Mouse (Mus musculus) embryonic fibroblast, embryonic 13.5 days (primary cell): ENCODE measurements around the gene Zfp626. TPM values are rescaled to one million over a fixed set of nuclear protein-coding genes. Genes with fewer than 3 reads are reported as not detected.
A peak's percentile ranks its signal among the peaks of the same experiment; 100 is the strongest.

ENCODE experiments used
- H3K27ac ChIP-seq: 2 replicates; pipeline ENCODE4 v1.5.1; 2012; ENCODE audit warnings: low read length, control low read depth, inconsistent platforms; ENCODE audit not compliant: insufficient read depth
- H3K4me1 ChIP-seq: 2 replicates; pipeline ENCODE4 v1.6.1; 2011; ENCODE audit warnings: low read length; ENCODE audit not compliant: control insufficient read depth, insufficient read depth
- H3K4me3 ChIP-seq: 2 replicates; pipeline ENCODE4 v1.5.1; 2011; ENCODE audit warnings: mild to moderate bottlenecking, control low read depth, low read length; ENCODE audit not compliant: insufficient read depth
- CTCF ChIP-seq: IDR thresholded peaks from 2 replicates; pipeline ENCODE4 v1.5.1; 2011; ENCODE audit warnings: mild to moderate bottlenecking, control low read depth, low read length, moderate library complexity, borderline replicate concordance; ENCODE audit not compliant: insufficient read depth
- POLR2A ChIP-seq: IDR thresholded peaks from 2 replicates; pipeline ENCODE4 v1.6.1; 2011; ENCODE audit warnings: low read depth, mild to moderate bottlenecking, control low read depth, low read length, moderate library complexity
- polyA plus RNA-seq: library from polyadenylated mRNA; stranded (reverse); fragments of >200 nt; gene quantifications from 2 replicates; pipeline ENCODE4 v1.2.4, GENCODE M21; 2011; ENCODE audit warnings: low read depth; ENCODE audit not compliant: missing spikeins, insufficient read length

Zfp626 gene
- polyA plus RNA-seq, 1 experiment = 10.6 TPM

DNA sequence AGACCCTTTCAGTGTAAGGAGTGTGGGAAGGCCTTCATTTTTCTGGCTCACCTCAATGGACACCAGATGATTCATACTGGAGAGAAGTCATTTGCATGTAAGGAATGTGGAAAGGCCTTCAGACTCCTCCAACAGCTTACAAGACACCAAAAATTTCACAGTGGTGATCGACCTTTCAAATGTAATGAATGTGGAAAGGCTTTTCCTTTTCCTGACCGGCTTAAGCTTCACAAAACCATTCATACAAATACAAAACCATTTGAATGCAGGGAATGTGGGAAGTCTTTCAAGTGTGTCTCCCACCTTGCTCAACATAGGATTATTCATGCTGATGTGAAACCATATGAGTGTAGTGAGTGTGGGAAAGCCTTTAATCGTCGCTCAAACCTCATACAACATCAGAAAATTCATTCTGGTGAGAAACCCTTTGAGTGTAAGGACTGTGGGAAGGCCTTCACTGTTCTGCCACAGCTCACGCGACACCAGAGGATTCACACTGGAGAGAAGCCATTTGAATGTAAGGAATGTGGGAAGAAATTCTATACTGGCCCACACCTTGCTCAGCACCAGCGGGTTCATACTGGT lies 11.6 kb downstream of the Zfp626 start:
- H3K27ac ChIP-seq = peak overlapping the region; percentile 8
- H3K4me3 ChIP-seq = no peak overlapping the region
- TF ChIP-seq CTCF (no peak), POLR2A (no peak)
- no peaks in the 10 kb centered on the region for H3K4me1 ChIP-seq

DNA sequence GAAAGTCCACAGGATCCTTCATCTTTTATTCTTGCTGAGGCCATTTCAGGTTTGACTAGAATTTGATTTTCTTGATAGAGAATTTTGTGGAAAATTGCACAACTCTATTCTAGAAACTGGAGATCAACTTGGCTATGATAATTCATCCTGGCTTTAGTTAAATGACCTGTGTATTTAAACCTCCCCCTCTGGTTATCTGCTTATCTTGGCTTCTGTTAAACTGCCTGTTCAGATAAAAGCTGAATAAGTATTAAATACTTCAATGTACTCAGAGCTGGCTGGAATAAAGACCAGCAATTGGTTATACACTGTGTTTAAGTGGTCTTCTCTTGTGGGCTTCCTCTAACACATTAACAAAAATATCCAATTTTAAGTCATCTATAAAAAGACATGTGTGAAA lies 15.6 kb downstream of the Zfp626 start:
- Histone ChIP-seq H3K4me3 (no peak overlapping the region), H3K4me1 (no peaks in the 10 kb centered on the region), H3K27ac (no peak overlapping the region)
- TF ChIP-seq POLR2A (no peak), CTCF (no peak)

DNA sequence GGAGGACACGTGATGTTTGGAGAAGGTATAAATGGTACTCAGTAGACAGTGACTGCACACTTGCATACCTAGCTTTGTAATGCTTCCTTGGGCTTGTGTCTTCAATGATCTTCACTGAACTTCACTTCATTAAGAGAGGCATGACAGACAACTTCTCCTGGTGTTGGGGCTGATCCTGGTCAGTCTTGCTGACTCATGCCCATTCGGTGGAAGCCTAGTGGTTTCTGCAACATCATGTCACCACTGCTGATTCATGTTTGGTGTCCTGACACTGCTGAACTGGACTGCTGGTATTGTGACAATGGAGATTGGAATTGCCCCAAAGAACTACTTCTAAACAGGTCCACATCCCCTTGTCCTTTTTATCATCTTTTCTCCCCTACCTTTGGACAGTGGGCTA lies 27.1 kb downstream of the Zfp626 start:
- TF ChIP-seq POLR2A (no peak), CTCF (no peak)

DNA sequence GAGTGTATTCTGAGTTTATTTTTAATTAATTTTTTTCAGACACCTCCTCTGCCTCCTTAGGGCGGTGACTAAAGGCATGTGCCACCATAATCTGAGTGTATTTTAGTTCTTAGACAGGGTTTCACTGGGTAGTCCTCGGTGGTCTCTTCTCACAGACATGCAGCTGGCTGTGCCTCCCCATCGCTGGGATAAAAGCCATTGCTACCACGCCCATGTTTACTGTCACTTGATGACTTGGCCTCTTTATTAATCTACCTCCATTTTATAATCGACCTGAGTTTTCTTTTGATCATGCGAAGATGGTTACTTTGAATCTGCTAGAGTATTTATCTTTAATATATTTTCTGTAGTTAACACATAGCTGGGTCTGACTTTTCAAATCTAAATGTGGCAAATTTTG lies 30.9 kb downstream of the Zfp626 start:
- TF ChIP-seq POLR2A = no peak
- TF ChIP-seq CTCF = no peak
- Histone ChIP-seq H3K4me3 (peak overlapping the region; percentile 95), H3K4me1 (no peaks in the 10 kb centered on the region), H3K27ac (peak overlapping the region; percentile 76)

More for the DNA sequence above, 27.1 kb downstream of the Zfp626 start:
- Histone ChIP-seq H3K4me1 (no peaks in the 10 kb centered on the region), H3K4me3 (no peak overlapping the region), H3K27ac (no peak overlapping the region)

DNA sequence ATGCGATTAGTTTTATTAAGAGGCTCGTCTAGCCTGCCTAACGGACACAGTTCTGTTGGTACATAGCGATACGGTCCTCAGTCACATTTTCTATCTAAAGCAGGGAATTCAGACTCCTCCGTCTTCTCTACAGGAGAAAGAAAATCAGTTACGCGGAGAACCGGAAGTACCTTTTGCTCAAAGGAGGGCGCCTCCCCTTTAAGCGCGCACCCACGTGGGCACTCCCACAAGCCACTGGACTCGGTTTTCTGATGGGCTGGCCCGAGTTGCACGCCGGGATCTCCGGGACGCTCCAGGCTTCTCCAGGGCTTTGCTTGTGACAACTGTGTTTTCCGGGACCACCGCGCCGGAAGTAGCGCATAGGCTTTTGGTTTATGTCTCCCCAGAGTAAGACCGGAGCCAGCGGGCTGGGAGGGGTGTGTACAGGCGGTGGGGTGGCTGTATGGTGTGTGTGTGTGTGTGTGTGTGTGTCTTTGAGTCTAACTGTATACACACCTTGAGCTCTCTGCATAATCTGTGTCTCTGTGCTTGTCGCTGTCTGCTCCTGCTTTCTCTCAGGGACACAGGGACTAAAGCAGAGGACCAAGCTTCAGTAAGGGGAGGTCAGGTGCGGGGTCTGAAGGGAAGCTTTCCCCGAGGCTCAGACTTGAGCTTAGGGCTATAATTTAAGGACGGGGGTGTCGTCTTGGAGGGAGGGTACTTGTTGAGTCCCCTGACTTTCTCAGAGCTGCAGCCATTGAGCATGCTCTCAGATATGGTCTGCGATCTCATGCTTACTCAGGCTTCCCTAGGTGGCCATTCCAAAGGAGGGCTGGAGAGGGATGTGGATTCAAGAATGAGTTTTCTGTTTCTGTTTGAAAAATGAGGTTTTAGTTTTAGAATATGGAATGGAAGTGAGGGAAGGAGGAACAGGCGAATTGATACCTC lies 31.6 kb downstream of the Zfp626 start, which contains the start of gene Zfp59:
Zfp59 (plus strand) TSS at position 285 of the 927 bp plus-strand sequence.
- peak within 1 kb of the TSS; percentile 95 for H3K4me3 ChIP-seq
- no peaks in the 10 kb centered on the region for H3K4me1 ChIP-seq
- TF ChIP-seq CTCF (no peak), POLR2A (peak; percentile 79)
- peak within 1 kb of the TSS; percentile 76 for H3K27ac ChIP-seq

DNA sequence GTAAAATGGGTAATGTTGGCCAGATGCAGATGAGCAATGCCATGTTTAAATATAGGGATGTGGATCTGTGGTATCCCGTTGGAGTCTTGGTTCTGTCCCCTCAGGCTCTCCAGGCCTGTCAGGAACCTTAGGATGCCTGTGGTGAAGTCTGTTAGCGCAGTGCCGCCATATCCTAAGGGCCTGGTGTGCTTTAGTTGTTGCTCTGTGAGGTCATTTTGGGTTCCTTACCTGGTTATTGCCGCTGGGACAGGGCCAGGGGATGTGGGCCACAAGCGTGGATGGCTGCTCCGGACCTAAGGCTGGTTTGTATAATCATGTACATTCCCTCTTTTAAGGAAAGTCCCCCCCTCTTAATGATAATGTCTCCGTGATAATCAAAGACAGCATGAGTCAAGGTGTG lies 32.6 kb downstream of the Zfp626 start:
- no peak for TF ChIP-seq POLR2A
- no peak for TF ChIP-seq CTCF
- Histone ChIP-seq H3K27ac (no peak overlapping the region), H3K4me3 (no peak overlapping the region), H3K4me1 (no peaks in the 10 kb centered on the region)

DNA sequence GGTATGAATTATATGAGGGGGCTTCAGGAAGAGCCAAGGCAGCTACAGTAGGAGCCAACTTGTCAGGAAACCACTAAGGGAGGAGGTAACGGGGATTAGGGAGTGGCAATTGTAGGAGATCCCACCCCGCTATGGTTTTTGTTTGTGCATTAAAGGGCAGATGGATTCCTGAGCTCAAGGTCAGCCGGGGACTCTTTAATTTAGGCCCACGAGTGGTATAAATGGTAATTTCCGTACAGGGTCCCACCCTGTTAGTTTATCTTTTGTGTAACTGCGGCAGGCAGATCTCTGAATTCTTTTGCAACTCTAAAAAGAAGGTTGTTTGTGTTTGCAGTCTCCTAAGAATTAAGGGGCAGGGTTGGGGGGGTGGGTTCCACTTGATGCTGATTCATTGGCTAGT lies 33.1 kb downstream of the Zfp626 start:
- no peak overlapping the region for H3K27ac ChIP-seq
- no peak for TF ChIP-seq POLR2A
- TF ChIP-seq CTCF = no peak
- no peaks in the 10 kb centered on the region for H3K4me1 ChIP-seq
- no peak overlapping the region for H3K4me3 ChIP-seq

GRCm38 (mm10) chr7:27857227-27857626 lies 50.2 kb downstream of the Zfp626 start, which contains the start of gene Zfp607a:
Zfp607a (plus strand) TSS chr7:27857527.
- H3K4me1 ChIP-seq = no peaks in the 10 kb centered on the region; the same call in none of the 2 replicates
- no peak for TF ChIP-seq CTCF
- TF ChIP-seq POLR2A = no peak
- no peak within 1 kb of the TSS for H3K4me3 ChIP-seq
- H3K27ac ChIP-seq = no peak within 1 kb of the TSS

- Histone ChIP-seq H3K4me3 (peak overlapping the region; percentile 70), H3K4me1 (no peaks in the 10 kb centered on the region; the same call in none of the 2 replicates), H3K27ac (peak overlapping the region; percentile 81)
- TF ChIP-seq CTCF (no peak), POLR2A (no peak)
Measured at GRCm38 (mm10) chr7:27859301-27860251, 52.6 kb downstream of the Zfp626 start.
